Mouse (Mus musculus): ENCODE results near the gene Gpc6.

DNA sequence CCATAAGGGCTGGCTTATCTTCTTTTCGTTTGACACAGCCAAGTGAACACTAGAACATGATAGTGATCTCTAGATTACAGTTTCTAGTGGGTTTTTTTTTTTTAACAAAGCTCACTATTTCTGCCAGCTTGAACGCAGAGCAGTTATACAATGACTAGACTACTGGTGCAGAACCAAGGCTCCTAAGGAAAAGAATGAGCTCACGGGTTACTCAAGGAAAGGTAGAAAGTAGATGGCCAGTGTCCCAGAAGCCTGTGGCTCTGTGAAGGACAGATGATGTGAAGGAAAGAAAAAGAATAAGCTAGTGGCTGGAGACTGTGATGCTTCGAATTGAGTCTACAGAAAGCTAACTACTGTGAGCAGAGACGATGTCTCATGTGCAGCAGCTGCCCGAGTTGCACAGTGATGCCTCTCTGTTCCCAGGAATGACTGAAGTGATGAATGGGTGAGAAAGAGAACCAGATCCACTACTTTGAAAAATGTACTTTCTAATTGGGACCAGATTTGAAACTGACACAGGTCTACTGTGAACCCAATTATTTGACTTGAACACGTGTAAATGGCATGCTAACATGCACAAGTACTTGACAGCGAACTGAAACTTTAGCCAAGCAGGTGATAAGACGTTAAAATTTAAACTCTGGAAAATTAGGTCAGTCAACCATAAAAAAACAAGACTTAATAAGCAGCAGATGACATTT lies 482.9 kb downstream of the Gpc6 start:
- no peak for TF ChIP-seq UBTF (IDR thresholded peaks at IDR 0.05; ENCODE audit: low read depth, low read length)
- no peak for TF ChIP-seq BHLHE40 (IDR thresholded peaks at IDR 0.05; ENCODE audit: low read depth, low read length)

All from CH12.LX (cell line).